Mouse (Mus musculus) adrenal gland, adult 18-20 months (tissue): ENCODE measurements around the gene Slc6a11. TPM values are rescaled to one million over a fixed set of nuclear protein-coding genes. Genes with fewer than 3 reads are reported as not detected.

Experiments
- DNase-seq, 2 experiments: peaks; one replicate each; pipeline ENCODE4 v3.0.0; 2021 to 2022; ENCODE audit warnings: low spot score in 2 of 2
- long read RNA-seq, 2 experiments: library from polyadenylated mRNA; stranded (forward); transcript quantifications; one replicate each; pipeline ENCODE4 v2.0.0; 2021
- total RNA-seq, 2 experiments: library from RNA; stranded (reverse); gene quantifications; 1 replicate in 1 of 2; 2 replicates in 1 of 2; pipeline ENCODE4 v1.2.3; 2021

The Slc6a11 gene
- under 1 TPM in 1 of 2 experiments, not detected in 1; 0.13 TPM for total RNA-seq
- long read RNA-seq, experiment 1: 0 reads
- long read RNA-seq, experiment 2: 0 reads

- peak in 1 of 2 experiments; percentile 3 for DNase-seq
Observed at GRCm38 (mm10) chr6:114131122-114131872, at the start of gene Slc6a11. Gene Slc6a11, plus strand, starts transcription at chr6:114131241.

GRCm38 (mm10) chr6:114087106-114087505, 43.9 kb upstream of the Slc6a11 start:
- peak; percentile 19 to 36 for DNase-seq

DNA sequence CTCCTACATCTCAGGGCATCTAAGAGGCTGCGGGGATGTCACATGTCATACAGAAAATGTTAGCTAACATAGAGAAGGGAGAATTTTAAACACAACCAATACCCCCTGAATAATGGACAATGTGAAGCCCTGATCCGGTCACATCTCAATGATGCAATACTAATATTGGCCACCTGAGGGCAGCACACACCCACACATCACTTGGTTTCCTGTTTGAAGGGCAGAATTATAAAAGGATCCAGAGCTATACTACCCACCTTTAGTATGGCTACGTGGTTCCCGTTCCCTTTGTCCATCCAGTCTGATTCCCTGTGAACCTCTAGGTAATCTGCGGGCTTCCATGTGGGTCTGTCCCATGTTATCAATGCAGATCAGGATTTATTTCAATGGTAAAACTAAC, 41.4 kb upstream of the Slc6a11 start:
- peak; percentile 62 to 70 for DNase-seq

GRCm38 (mm10) chr6:114092216-114092615, 38.8 kb upstream of the Slc6a11 start:
- no peak for DNase-seq

DNA sequence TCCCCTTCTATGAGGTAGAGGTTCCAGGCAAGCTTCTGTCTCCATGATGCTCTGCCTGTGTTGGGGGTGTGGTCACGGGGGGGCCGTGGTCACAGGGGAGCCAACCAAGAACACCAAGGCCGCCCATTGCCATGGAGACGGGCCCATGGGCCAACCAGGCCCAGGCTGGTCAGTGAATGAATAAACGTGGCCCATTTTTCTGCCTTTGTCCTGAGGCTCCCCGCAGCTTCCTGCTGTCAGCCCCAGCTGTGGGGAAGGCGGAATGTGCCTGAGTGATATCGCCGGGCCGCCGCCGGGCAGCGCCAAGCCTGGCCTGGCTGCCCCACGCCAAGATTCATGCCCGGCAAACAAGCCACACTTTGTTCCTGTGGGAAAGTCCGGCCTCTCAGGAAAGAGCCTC, 36.8 kb upstream of the Slc6a11 start:
- DNase-seq: no peak

GRCm38 (mm10) chr6:114096574-114096973, 34.5 kb upstream of the Slc6a11 start:
- no peak for DNase-seq

DNA sequence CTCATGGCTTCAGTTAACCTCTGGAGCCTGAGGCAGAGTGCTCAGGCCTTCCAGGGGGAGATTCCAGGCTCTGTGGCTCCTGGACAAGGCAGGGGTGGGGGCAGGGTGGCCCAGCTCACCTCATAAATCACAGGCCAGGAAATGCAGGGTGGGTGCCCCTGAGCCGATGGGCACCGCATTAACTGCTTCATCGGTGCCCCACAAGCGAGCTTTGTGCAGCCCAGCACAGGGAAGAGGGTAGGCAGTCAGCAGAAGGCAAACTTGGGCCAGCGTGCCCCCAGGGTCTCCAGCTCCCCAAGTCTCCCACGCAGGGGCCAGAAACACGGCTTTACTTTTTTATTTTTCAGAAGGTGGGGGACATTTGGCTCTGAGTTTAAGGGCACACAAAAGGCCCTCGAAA, 29.1 kb upstream of the Slc6a11 start:
- no peak for DNase-seq

DNA sequence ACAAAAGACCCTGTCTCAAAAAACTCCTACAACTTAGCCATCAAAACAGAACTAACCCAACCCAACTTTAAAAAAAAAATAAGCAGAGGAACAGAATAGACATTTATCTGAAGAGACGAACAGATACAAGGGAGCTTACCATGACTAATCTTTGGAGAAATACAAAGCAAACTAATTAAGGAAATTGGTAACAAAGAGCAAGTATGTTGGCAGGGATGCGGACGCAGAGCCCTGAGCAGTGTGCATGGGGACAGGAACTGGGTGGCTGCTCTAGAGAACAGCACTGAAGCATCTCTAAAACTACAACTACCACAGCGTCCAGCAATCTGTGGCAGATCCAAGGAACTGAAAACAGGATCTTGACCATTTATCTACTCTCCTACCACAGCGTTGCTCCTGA, 11.5 kb upstream of the Slc6a11 start:
- DNase-seq: no peak

GRCm38 (mm10) chr6:114125530-114125929, 5.5 kb upstream of the Slc6a11 start:
- no peak for DNase-seq

- DNase-seq: no peak
Observed at GRCm38 (mm10) chr6:114132472-114132871, 1.4 kb downstream of the Slc6a11 start.

DNA sequence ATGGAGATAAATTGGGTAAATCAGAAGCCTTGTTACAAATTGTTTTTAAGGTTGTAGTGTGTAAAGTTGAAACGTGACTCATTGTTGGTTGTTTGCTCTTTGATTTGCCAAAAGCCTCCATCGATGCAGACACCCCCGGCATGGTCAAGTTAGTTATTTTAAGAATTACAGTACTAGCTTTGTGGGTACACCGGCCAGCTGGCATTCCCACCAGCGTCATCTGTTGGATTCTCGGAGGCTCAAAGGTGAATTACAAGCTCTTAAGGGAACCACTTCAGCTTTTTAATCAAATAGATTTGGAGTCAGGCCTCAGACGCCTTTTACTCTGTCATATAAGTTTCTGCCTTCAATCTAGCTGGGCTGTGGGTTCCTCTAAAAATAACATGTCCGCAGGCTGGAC, 1.9 kb downstream of the Slc6a11 start:
- no peak for DNase-seq

GRCm38 (mm10) chr6:114138970-114139369, 7.9 kb downstream of the Slc6a11 start:
- no peak for DNase-seq

DNA sequence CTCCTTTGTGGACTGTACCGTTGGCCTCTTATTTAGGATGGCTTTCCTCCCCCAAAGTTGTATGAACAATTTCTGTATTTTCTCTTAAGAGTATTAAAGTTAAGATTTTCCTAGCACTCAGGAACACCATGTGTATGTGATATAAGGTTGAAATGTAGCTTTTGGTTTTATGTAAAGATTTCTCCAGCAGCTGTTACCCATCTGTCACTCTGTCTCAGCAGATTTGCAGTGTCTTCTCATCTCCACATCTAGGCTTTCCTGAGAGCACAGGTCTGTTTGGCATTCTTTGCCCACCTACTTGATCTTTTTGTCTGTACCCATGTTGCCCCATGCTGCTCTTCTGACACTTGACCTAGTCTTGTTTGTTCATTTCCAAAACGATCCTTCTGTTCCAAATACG, 10.4 kb downstream of the Slc6a11 start:
- no peak for DNase-seq

- no peak for DNase-seq
Observed at GRCm38 (mm10) chr6:114142480-114142879, 11.4 kb downstream of the Slc6a11 start.

DNA sequence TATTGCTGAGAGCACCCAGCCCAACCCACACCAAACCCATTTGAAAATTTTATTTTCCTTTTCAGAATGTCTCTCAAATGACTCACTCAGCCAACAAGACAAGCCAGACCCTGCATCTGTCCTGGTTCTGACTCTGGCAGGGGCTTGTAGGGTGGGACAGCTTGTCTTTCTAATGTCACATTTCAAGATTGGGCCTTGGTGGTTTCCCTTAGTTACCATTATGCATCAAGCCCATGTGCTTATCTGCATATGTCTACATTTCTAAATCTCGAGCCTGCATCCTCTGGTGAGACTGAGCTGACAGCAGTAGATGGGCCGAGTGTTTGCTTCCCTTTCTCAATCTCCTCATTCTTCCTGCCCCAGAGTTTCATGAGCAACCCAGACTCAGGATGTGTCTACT, 12.5 kb downstream of the Slc6a11 start:
- DNase-seq: no peak

DNA sequence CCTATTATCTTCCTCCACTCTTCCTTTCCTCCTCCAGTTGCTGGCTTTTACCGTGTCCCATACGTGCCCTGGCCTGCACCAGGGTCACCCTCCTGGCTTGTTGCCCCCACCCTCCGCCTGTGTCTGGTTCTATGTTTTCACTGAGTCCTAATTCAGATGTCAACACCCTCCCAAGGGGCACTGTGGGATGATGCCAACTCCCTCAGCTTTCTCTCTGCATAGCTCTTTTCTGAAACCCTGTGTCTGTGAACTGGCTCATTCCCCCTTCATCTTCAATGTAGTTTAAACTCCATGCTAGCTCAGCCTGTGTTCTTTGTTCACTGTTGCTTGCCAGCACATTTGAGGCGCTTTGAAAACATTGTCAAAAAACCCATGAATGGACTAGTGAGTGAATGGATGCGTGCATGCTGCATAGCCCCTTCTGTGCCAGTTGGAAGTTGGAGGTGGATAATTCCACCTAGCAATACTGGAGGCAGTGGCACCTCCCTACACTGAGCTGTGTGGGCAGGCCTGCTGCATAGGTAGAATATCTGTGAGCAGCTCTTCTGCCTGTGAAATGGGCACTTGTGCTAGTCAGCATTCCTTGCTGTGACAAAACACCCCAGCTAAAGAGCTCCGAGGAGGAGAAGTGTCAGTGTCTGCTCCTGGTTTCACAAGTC, 13.5 kb downstream of the Slc6a11 start:
- no peak for DNase-seq

GRCm38 (mm10) chr6:114145650-114146329, 14.7 kb downstream of the Slc6a11 start:
- DNase-seq: no peak

GRCm38 (mm10) chr6:114155720-114156119, 24.7 kb downstream of the Slc6a11 start:
- no peak for DNase-seq

DNA sequence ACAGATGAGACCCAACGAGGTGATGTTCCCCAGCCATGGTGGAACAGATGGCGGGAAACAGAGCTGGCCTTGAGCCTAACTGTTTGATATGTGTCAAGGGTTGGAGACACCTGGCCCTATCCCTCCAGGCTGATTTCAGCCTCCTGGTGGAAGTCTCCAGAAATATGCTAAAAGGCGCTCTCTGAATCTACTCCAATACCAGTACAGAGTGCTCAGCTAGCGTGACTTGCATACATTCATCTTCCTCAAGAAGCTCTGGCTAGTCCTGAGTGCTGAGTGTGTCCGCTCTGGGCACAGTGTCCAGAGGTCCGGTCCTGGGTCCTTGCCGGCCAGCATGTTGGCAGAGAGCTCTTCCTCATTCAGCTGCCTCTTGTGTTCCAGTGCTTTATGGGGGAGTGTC, 27.8 kb downstream of the Slc6a11 start:
- DNase-seq: no peak

- no peak for DNase-seq
Observed at GRCm38 (mm10) chr6:114160732-114161131, 29.7 kb downstream of the Slc6a11 start.

GRCm38 (mm10) chr6:114174052-114174397, 43.0 kb downstream of the Slc6a11 start:
- DNase-seq: no peak
